8 mouse cellular contexts compared by ENCODE assay signal in the genomic region with DNA sequence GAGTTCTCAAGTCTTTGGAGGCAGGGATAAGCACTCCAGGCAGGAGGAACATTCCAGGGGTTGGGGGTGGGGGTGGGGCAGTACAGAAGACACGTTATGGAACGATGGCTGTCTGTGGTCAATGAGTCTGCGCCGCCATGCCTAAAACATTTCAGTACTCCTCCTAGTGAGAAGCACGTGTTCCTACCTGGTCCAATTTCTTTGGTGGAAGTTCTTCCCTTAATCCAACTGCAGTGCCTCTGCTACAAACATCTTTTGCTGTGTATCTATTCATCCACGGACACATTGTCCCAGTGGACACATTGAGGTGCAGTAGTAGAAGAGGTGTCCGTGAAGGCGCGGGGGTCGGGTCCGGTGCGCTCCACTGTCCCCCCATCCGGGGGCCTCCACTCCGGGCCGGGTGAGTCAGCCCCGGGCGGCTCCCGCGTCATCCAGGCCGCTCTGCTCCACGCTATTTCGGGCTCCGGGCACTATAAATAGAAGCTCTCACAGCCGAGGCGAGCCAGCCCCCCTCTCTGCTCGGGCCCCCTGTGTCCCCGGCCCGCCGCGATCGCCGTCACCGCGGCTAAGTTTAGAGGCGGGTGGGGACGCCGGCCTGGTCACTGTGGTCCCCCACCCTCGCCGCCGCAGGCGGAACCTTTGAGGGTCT. TPM values are rescaled to one million over a fixed set of nuclear protein-coding genes. Genes with fewer than 3 reads are reported as not detected.
DNase-seq lines count a peak whose midpoint lies in the region; ATAC-seq and TF ChIP-seq lines count a peak whose summit lies in the region.

No protein-coding gene starts in this region.

- H3K27me3 ChIP-seq in embryonic facial prominence, embryonic 15.5 days, result peaks cover 11% of the 10 kb centered on the region; the same call in 1 of the 2 replicates
- H3K27me3 ChIP-seq in heart, postnatal 0 days (ENCODE audit: control insufficient read depth, insufficient read depth, low read length), result no peaks in the 10 kb centered on the region
- peaks cover 13% of the 10 kb centered on the region; the same call in 1 of the 2 replicates for H3K27me3 ChIP-seq in limb, embryonic 15.5 days

- no peak overlapping the region; the same call in 1 of the 2 replicates for H3K27ac ChIP-seq in embryonic facial prominence, embryonic 15.5 days (replicated peaks)
- H3K27ac ChIP-seq in heart, postnatal 0 days (ENCODE audit: low read depth), result peak overlapping the region; percentile 85
- H3K27ac ChIP-seq in limb, embryonic 15.5 days, result peak overlapping the region; percentile 14; the same call in 1 of the 2 replicates

- ATAC-seq in embryonic facial prominence, embryonic 15.5 days (ENCODE audit: insufficient number of reproducible peaks, low FRiP score, low TSS enrichment, low read depth), result peak; percentile 21; the same call in 1 of the 2 replicates
- peak; percentile 83 for ATAC-seq in heart, postnatal 0 days (ENCODE audit: insufficient read depth, low read depth)
- ATAC-seq in limb, embryonic 15.5 days (ENCODE audit: insufficient number of reproducible peaks, low FRiP score, low TSS enrichment, low read depth), result peak; percentile 25; the same call in 1 of the 2 replicates

- H3K9ac ChIP-seq in embryonic facial prominence, embryonic 15.5 days, result peak overlapping the region; percentile 39
- peak overlapping the region; percentile 15; the same call in 1 of the 2 replicates for H3K9ac ChIP-seq in heart, postnatal 0 days (replicated peaks; ENCODE audit: low read depth, low read length)
- H3K9ac ChIP-seq in limb, embryonic 15.5 days, result peak overlapping the region; percentile 41

- H3K4me2 ChIP-seq in embryonic facial prominence, embryonic 15.5 days (replicated peaks), result peak overlapping the region; percentile 91
- H3K4me2 ChIP-seq in heart, postnatal 0 days (ENCODE audit: low read depth, low read length), result peak overlapping the region; percentile 71
- peak overlapping the region; percentile 93 for H3K4me2 ChIP-seq in limb, embryonic 15.5 days

- no peaks in the 10 kb centered on the region for H3K9me3 ChIP-seq in embryonic facial prominence, embryonic 15.5 days (replicated peaks)
- H3K9me3 ChIP-seq in heart, postnatal 0 days (replicated peaks; ENCODE audit: control insufficient read depth, low read length), result no peaks in the 10 kb centered on the region
- no peaks in the 10 kb centered on the region for H3K9me3 ChIP-seq in limb, embryonic 15.5 days

- WGBS in embryonic facial prominence, embryonic 15.5 days, result 1% methylated on average over 41 of the region's 41 CpGs
- 2% methylated on average over 41 of the region's 41 CpGs for WGBS in heart, postnatal 0 days
- WGBS in limb, embryonic 15.5 days, result under 1% methylated on average over 40 of the region's 41 CpGs

- peaks cover 39% of the 10 kb centered on the region for H3K4me1 ChIP-seq in embryonic facial prominence, embryonic 15.5 days
- H3K4me1 ChIP-seq in heart, postnatal 0 days (ENCODE audit: control insufficient read depth, insufficient read depth), result peaks cover 19% of the 10 kb centered on the region
- peaks cover 48% of the 10 kb centered on the region for H3K4me1 ChIP-seq in limb, embryonic 15.5 days

- TF ChIP-seq CTCF in heart, postnatal 0 days (IDR thresholded peaks at IDR 0.05; ENCODE audit: low read depth), result no peak

- TF ChIP-seq EP300 in heart, postnatal 0 days (IDR thresholded peaks at IDR 0.05; ENCODE audit: low read depth), result 0 out of 2 replicates have a peak, but pooled peaks have one; percentile 54

- H3K4me3 ChIP-seq in embryonic facial prominence, embryonic 15.5 days (replicated peaks), result peak overlapping the region; percentile 49
- peak overlapping the region; percentile 47 for H3K4me3 ChIP-seq in heart, postnatal 0 days (ENCODE audit: low read depth, low read length)
- H3K4me3 ChIP-seq in limb, embryonic 15.5 days, result peak overlapping the region; percentile 46

- H3K36me3 ChIP-seq in embryonic facial prominence, embryonic 15.5 days, result no peaks in the 10 kb centered on the region
- no peaks in the 10 kb centered on the region for H3K36me3 ChIP-seq in heart, postnatal 0 days (replicated peaks; ENCODE audit: control insufficient read depth, insufficient read depth, low read length)
- no peaks in the 10 kb centered on the region for H3K36me3 ChIP-seq in limb, embryonic 15.5 days

- DNase-seq in 3134 (ENCODE audit: extremely low read depth, insufficient read length, low spot score) (peak; percentile 54), 3T3-L1 (ENCODE audit: low read depth, low spot score) (peak; percentile 37)
- DNase-seq in heart, postnatal 0 days (ENCODE audit: low spot score), result peak; percentile 87
- peak; percentile 62 to 76 for DNase-seq in right cerebral cortex, adult 2 months (ENCODE audit: low spot score in 2 of 2)
- DNase-seq in layer of hippocampus, adult 8-10 months (ENCODE audit: low spot score in 2 of 2), result no peak
- DNase-seq in ovary, postnatal 10 days (ENCODE audit: low spot score), result no peak

RNA-seq across cellular contexts. Expression of gene Ercc1, which starts 2.7 kb away (rescaled TPM):
- polyA plus RNA-seq in embryonic facial prominence, embryonic 15.5 days (2015; fragmentation: Nextera tagmentation; extraction: Ambion mirVana), result 83.0 and 85.5 TPM in 2 replicates
- total RNA-seq in heart, postnatal 0 days (2014; rRNA removed; ENCODE audit: low replicate concordance), result 26.2 and 40.5 TPM in 2 replicates
- 55.2 and 61.0 TPM in 2 replicates for polyA plus RNA-seq in heart, postnatal 0 days (2015; fragmentation: Nextera tagmentation; extraction: Ambion mirVana)
- polyA plus RNA-seq in limb, embryonic 15.5 days (2015; fragmentation: Nextera tagmentation; extraction: Ambion mirVana), result 75.7 and 75.9 TPM in 2 replicates
- total RNA-seq in layer of hippocampus, adult 8-10 months (2022), result 10 to 100 TPM; 41.9 to 47.8 (median 43.2) TPM

RNA-seq across cellular contexts. Expression of gene Cd3eap, which starts 17.4 kb away (rescaled TPM):
- 30.4 and 32.0 TPM in 2 replicates for polyA plus RNA-seq in embryonic facial prominence, embryonic 15.5 days (2015; fragmentation: Nextera tagmentation; extraction: Ambion mirVana)
- 1.9 and 3.2 TPM in 2 replicates for total RNA-seq in heart, postnatal 0 days (2014; rRNA removed; ENCODE audit: low replicate concordance)
- 11.1 and 11.7 TPM in 2 replicates for polyA plus RNA-seq in heart, postnatal 0 days (2015; fragmentation: Nextera tagmentation; extraction: Ambion mirVana)
- polyA plus RNA-seq in limb, embryonic 15.5 days (2015; fragmentation: Nextera tagmentation; extraction: Ambion mirVana), result 32.9 and 34.2 TPM in 2 replicates
- 10 to 100 TPM; 18.3 to 20.2 (median 19.0) TPM for total RNA-seq in layer of hippocampus, adult 8-10 months (2022)

RNA-seq across cellular contexts. Expression of gene Ppp1r13l, which starts 17.7 kb away (rescaled TPM):
- polyA plus RNA-seq in embryonic facial prominence, embryonic 15.5 days (2015; fragmentation: Nextera tagmentation; extraction: Ambion mirVana), result 17.2 and 22.7 TPM in 2 replicates
- 11.8 and 13.5 TPM in 2 replicates for total RNA-seq in heart, postnatal 0 days (2014; rRNA removed; ENCODE audit: low replicate concordance)
- 12.0 and 14.0 TPM in 2 replicates for polyA plus RNA-seq in heart, postnatal 0 days (2015; fragmentation: Nextera tagmentation; extraction: Ambion mirVana)
- 20.0 and 24.8 TPM in 2 replicates for polyA plus RNA-seq in limb, embryonic 15.5 days (2015; fragmentation: Nextera tagmentation; extraction: Ambion mirVana)
- total RNA-seq in layer of hippocampus, adult 8-10 months (2022), result 1 to 10 TPM; 5.7 to 9.2 (median 8.1) TPM

RNA-seq across cellular contexts. Expression of gene Fosb, which starts 32.0 kb away (rescaled TPM):
- 0.21 and 0.69 TPM in 2 replicates for polyA plus RNA-seq in embryonic facial prominence, embryonic 15.5 days (2015; fragmentation: Nextera tagmentation; extraction: Ambion mirVana)
- 0.39 and 0.80 TPM in 2 replicates for total RNA-seq in heart, postnatal 0 days (2014; rRNA removed; ENCODE audit: low replicate concordance)
- 0.05 and 0.10 TPM in 2 replicates for polyA plus RNA-seq in heart, postnatal 0 days (2015; fragmentation: Nextera tagmentation; extraction: Ambion mirVana)
- 0.29 and 0.41 TPM in 2 replicates for polyA plus RNA-seq in limb, embryonic 15.5 days (2015; fragmentation: Nextera tagmentation; extraction: Ambion mirVana)
- 10 to 100 TPM in 3 of 4 experiments, 1 to 10 TPM in 1; 5.4 to 13.8 (median 10.7) TPM for total RNA-seq in layer of hippocampus, adult 8-10 months (2022)

RNA-seq across cellular contexts. Expression of gene Ercc2, which starts 39.9 kb away (rescaled TPM):
- polyA plus RNA-seq in embryonic facial prominence, embryonic 15.5 days (2015; fragmentation: Nextera tagmentation; extraction: Ambion mirVana), result 16.9 and 18.3 TPM in 2 replicates
- 20.4 and 30.8 TPM in 2 replicates for total RNA-seq in heart, postnatal 0 days (2014; rRNA removed; ENCODE audit: low replicate concordance)
- polyA plus RNA-seq in heart, postnatal 0 days (2015; fragmentation: Nextera tagmentation; extraction: Ambion mirVana), result 4.9 and 6.0 TPM in 2 replicates
- 14.0 and 14.9 TPM in 2 replicates for polyA plus RNA-seq in limb, embryonic 15.5 days (2015; fragmentation: Nextera tagmentation; extraction: Ambion mirVana)
- total RNA-seq in layer of hippocampus, adult 8-10 months (2022), result 10 to 100 TPM; 36.0 to 41.5 (median 37.7) TPM

Comparison
In these comparisons a context has a peak if more than half of its experiments do, and no peak if none do; other contexts are left out.
1. DNase-seq: peak in 3134 (single experiment), 3T3-L1 (single experiment), heart, postnatal 0 days (single experiment) and right cerebral cortex, adult 2 months (2 of 2); none in layer of hippocampus, adult 8-10 months (0 of 2) and ovary, postnatal 10 days (single experiment).
2. ATAC-seq: peak in every context shown above with its lines; median percentile 83 in heart, postnatal 0 days; 25 in limb, embryonic 15.5 days; 21 in embryonic facial prominence, embryonic 15.5 days.
3. Peak in every context shown above with its lines, with median percentiles within 50 percentile points of each other: H3K4me2 ChIP-seq, H3K4me3 ChIP-seq and H3K9ac ChIP-seq.